Mouse (Mus musculus) liver, embryonic 14.5 days (tissue): ENCODE measurements around the gene Mrps16.

Experiments
- CTCF ChIP-seq: IDR thresholded peaks from 2 replicates; pipeline ENCODE4 v1.5.1; 2016; ENCODE audit warnings: antibody characterized with exemption, low read depth, control low read depth
- EP300 ChIP-seq: IDR thresholded peaks from 2 replicates; pipeline ENCODE4 v1.6.1; 2016; ENCODE audit warnings: antibody characterized with exemption, low read depth

GRCm38 (mm10) chr14:20429833-20430232, 36.4 kb upstream of the Mrps16 start:
- TF ChIP-seq CTCF (no peak), EP300 (no peak)
